Mouse (Mus musculus): ENCODE data around the gene Hira. TPM values are rescaled to one million over a fixed set of nuclear protein-coding genes. Genes with fewer than 3 reads are reported as not detected.
"Not testable (repeated sequence)": the region's sequence is repeated elsewhere in the genome, so short reads cannot be mapped to it uniquely, and the experiment has no call there.

The Hira gene
- polyA plus RNA-seq, 1 experiment from 2014 or later: 8.0 TPM

DNA sequence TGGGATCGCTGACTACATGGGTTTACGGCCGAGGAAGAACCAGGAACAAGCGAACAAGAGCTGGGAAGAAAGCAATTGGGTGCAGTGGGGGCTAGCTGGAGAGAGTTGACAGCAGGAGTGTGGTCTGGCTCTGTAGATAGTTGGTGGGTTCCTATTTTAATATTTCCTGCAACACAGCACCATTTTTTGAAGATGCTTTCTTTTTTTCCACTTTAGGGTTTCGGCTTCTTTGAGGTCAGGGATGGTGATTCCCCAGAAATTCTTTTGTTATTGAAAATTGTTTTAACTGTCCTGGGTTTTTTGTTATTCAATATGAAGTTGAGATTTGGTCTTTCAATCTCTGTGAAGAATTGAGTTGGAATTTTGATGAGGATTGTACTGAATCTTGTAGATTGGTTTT lies 110.0 kb downstream of the Hira start:
- H3K4me2 ChIP-seq (ENCODE audit: low read depth, low read length): no peak overlapping the region

DNA sequence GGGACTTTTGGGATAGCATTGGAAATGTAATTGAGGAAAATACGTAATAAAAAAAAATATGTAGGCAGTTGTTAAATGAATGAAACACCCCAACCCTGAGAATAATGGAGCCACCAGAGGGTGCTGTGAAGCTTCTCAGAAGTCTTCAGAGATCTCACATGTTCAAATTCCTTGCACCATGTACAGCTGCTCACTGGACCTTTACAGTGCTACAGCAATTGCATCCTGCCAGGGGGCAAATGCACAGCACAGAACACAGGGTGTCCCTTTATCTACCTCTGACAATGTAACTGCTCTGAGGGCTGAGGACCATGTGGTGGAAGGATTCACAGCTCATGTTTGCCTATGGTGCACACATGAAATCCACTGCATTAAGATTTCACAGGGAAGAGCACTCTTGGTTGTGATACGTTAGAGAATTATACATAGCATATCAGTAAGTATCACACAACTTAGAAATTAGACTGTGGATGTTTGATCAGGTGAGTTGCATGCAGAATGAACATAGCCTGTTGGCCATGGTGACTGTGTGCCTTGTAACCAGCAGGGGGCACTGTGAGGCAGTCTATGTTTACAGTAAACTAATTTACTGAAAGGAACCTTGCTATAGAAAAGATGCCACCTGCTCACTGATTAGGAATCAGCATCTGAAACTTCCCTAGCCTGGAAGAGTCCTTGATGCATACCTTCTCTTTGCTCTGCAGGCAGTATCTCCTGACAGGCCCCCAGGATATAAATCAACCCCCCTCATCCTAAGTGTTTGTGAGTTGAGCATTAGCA lies 126.0 kb downstream of the Hira start:
- ATAC-seq (replicated peaks; ENCODE audit: extremely low read depth, insufficient read depth, low FRiP score): not testable (repeated sequence)

More for the DNA sequence above, 110.0 kb downstream of the Hira start:
- no peak overlapping the region for H3K9ac ChIP-seq (ENCODE audit: low read length)
- H3K4me3 ChIP-seq (ENCODE audit: low read length): no peak overlapping the region
- H3K36me3 ChIP-seq (ENCODE audit: control insufficient read depth, insufficient read depth): no peaks in the 10 kb centered on the region
- 82% methylated on average over 5 of the region's 5 CpGs for WGBS
- H3K9me3 ChIP-seq (replicated peaks; ENCODE audit: control insufficient read depth, low read length): no peaks in the 10 kb centered on the region
- no peak overlapping the region for H3K27ac ChIP-seq (ENCODE audit: low read length)
- H3K27me3 ChIP-seq (ENCODE audit: control insufficient read depth, insufficient read depth, low read length): no peaks in the 10 kb centered on the region
- no peaks in the 10 kb centered on the region for H3K4me1 ChIP-seq (ENCODE audit: control insufficient read depth, insufficient read depth, low read length)
- no peak for ATAC-seq (replicated peaks; ENCODE audit: extremely low read depth, insufficient read depth, low FRiP score)

DNA sequence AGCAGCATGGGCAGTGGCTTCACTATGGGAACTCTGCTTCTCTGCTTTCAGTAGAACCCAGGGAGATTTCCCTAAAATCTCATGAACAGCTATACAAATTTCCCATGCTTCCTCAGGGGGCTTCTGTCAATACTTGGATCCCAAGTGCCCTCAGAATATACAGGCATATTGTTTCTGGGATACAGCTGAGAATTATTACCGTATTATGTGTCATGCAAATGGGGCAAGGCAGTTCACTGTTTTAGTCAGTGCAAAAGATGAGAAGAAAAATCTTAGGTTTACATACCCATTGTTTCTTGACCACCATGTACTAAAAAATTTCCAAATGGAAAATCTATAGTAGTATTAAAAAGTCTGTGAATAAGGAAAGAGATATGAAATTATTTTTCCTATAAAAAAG lies 126.9 kb downstream of the Hira start:
- Histone ChIP-seq H3K4me1 (ENCODE audit: control insufficient read depth, insufficient read depth, low read length) (no peaks in the 10 kb centered on the region), H3K4me3 (ENCODE audit: low read length) (no peak overlapping the region), H3K36me3 (ENCODE audit: control insufficient read depth, insufficient read depth) (no peaks in the 10 kb centered on the region), H3K9me3 (replicated peaks; ENCODE audit: control insufficient read depth, low read length) (no peaks in the 10 kb centered on the region), H3K27ac (ENCODE audit: low read length) (no peak overlapping the region), H3K9ac (ENCODE audit: low read length) (no peak overlapping the region), H3K4me2 (ENCODE audit: low read depth, low read length) (no peak overlapping the region), H3K27me3 (ENCODE audit: control insufficient read depth, insufficient read depth, low read length) (no peaks in the 10 kb centered on the region)
- 87% methylated on average over 1 of the region's 1 CpGs for WGBS
- no peak for ATAC-seq (replicated peaks; ENCODE audit: extremely low read depth, insufficient read depth, low FRiP score)

More for the DNA sequence above, 126.0 kb downstream of the Hira start:
- H3K4me3 ChIP-seq (ENCODE audit: low read length); H3K36me3 ChIP-seq (ENCODE audit: control insufficient read depth, insufficient read depth); H3K9ac ChIP-seq (ENCODE audit: low read length); H3K4me2 ChIP-seq (ENCODE audit: low read depth, low read length); H3K27me3 ChIP-seq (ENCODE audit: control insufficient read depth, insufficient read depth, low read length); H3K4me1 ChIP-seq (ENCODE audit: control insufficient read depth, insufficient read depth, low read length); H3K9me3 ChIP-seq (replicated peaks; ENCODE audit: control insufficient read depth, low read length); H3K27ac ChIP-seq (ENCODE audit: low read length): not testable (repeated sequence)
- WGBS: 30% methylated on average over 2 of the region's 2 CpGs

DNA sequence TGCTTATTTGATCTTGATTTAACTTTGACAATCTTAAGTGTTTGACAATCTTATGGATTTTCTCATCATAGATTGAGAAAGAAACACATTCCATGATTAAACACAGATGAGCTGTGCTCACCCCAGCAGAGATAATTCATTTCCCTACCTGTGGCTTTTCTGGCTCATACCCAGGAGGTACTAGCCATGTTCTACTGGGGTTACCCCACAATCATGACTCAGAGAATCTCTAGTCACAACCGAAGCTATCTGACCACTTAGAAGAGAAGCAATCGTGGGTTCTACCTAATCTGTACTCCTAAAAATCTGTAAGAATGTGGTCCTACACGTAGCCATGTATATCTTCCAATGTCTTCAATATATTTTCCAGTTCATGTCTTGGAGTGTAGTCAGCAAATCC lies 128.5 kb downstream of the Hira start:
- H3K27me3 ChIP-seq (ENCODE audit: control insufficient read depth, insufficient read depth, low read length): no peaks in the 10 kb centered on the region
- no peak overlapping the region for H3K4me3 ChIP-seq (ENCODE audit: low read length)
- no peak for ATAC-seq (replicated peaks; ENCODE audit: extremely low read depth, insufficient read depth, low FRiP score)
- H3K9ac ChIP-seq (ENCODE audit: low read length): no peak overlapping the region
- WGBS: 63% methylated on average over 3 of the region's 3 CpGs
- H3K36me3 ChIP-seq (ENCODE audit: control insufficient read depth, insufficient read depth): no peaks in the 10 kb centered on the region
- H3K27ac ChIP-seq (ENCODE audit: low read length): no peak overlapping the region
- no peaks in the 10 kb centered on the region for H3K4me1 ChIP-seq (ENCODE audit: control insufficient read depth, insufficient read depth, low read length)
- H3K9me3 ChIP-seq (replicated peaks; ENCODE audit: control insufficient read depth, low read length): no peaks in the 10 kb centered on the region
- H3K4me2 ChIP-seq (ENCODE audit: low read depth, low read length): no peak overlapping the region

DNA sequence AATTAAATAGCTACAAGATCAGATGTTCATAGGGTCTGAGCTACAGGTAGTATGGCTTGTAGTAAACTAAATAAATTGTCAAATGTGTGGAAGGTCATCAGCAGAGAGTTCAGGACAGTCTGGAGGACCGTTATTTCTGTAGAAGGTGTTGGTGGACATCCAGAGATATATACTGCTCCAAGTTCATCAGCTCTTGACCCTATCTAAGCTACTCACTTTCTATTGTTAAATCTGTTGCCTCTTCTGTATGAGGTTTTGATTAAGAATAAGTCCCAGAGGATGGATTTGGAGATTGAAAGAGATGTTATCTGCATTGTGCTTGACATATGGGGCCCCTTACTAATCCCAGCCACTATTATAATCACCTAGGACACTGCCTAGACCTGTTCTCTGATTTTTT lies 129.9 kb downstream of the Hira start:
- H3K4me1 ChIP-seq (ENCODE audit: control insufficient read depth, insufficient read depth, low read length): no peaks in the 10 kb centered on the region
- H3K4me2 ChIP-seq (ENCODE audit: low read depth, low read length): no peak overlapping the region
- no peak overlapping the region for H3K27ac ChIP-seq (ENCODE audit: low read length)
- no peaks in the 10 kb centered on the region for H3K9me3 ChIP-seq (replicated peaks; ENCODE audit: control insufficient read depth, low read length)
- no peak for ATAC-seq (replicated peaks; ENCODE audit: extremely low read depth, insufficient read depth, low FRiP score)
- 83% methylated on average over 1 of the region's 1 CpGs for WGBS
- no peaks in the 10 kb centered on the region for H3K36me3 ChIP-seq (ENCODE audit: control insufficient read depth, insufficient read depth)
- no peak overlapping the region for H3K4me3 ChIP-seq (ENCODE audit: low read length)
- no peak overlapping the region for H3K9ac ChIP-seq (ENCODE audit: low read length)
- no peaks in the 10 kb centered on the region for H3K27me3 ChIP-seq (ENCODE audit: control insufficient read depth, insufficient read depth, low read length)

DNA sequence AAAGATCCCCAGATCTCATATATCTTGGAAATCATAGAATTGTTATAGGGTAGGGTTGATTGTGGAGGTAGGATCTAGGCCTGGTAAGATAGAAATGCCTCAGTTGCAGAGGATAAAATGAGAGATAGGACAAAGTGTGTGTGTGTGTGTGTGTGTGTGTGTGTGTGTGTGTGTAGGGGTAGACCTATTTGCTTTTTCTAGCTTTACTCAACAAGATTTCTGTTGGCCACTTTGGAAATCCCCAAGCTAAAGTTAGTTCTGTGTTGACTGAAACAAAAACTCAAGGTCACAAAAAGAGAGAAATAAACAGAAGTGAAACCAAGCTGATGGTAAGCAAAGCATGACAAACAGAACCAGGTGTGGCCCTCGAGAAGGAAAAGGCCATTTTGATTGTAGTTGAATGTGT lies 130.4 kb downstream of the Hira start:
- H3K4me3 ChIP-seq (ENCODE audit: low read length); H3K27me3 ChIP-seq (ENCODE audit: control insufficient read depth, insufficient read depth, low read length); H3K27ac ChIP-seq (ENCODE audit: low read length); H3K4me2 ChIP-seq (ENCODE audit: low read depth, low read length); H3K4me1 ChIP-seq (ENCODE audit: control insufficient read depth, insufficient read depth, low read length); ATAC-seq (replicated peaks; ENCODE audit: extremely low read depth, insufficient read depth, low FRiP score); H3K9ac ChIP-seq (ENCODE audit: low read length); H3K9me3 ChIP-seq (replicated peaks; ENCODE audit: control insufficient read depth, low read length); H3K36me3 ChIP-seq (ENCODE audit: control insufficient read depth, insufficient read depth): not testable (repeated sequence)
- WGBS: 28% methylated on average over 1 of the region's 1 CpGs

DNA sequence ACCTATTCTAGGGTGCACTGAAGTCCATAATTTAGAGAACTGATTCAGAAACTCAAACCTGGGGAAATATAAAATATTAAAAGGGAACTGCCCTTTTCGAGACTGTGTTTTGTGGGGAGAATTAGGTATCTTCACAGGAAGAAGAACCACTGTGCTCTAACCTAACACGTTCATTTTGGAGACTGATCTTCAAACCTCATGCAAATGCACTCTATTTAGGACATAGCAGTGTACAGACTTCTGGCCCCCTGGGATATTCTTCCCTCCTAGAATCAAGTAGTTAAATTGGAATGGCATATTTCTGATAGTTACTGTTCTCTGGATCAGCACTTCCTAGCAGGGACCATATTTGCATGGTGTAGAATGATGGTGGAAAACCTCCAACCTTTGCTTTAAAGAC lies 133.9 kb downstream of the Hira start:
- Histone ChIP-seq H3K36me3 (ENCODE audit: control insufficient read depth, insufficient read depth) (no peaks in the 10 kb centered on the region), H3K27ac (ENCODE audit: low read length) (no peak overlapping the region), H3K9me3 (replicated peaks; ENCODE audit: control insufficient read depth, low read length) (no peaks in the 10 kb centered on the region), H3K9ac (ENCODE audit: low read length) (no peak overlapping the region), H3K4me2 (ENCODE audit: low read depth, low read length) (no peak overlapping the region), H3K27me3 (ENCODE audit: control insufficient read depth, insufficient read depth, low read length) (no peaks in the 10 kb centered on the region), H3K4me3 (ENCODE audit: low read length) (no peak overlapping the region), H3K4me1 (ENCODE audit: control insufficient read depth, insufficient read depth, low read length) (no peaks in the 10 kb centered on the region)
- 61% methylated on average over 2 of the region's 2 CpGs for WGBS
- ATAC-seq (replicated peaks; ENCODE audit: extremely low read depth, insufficient read depth, low FRiP score): no peak

DNA sequence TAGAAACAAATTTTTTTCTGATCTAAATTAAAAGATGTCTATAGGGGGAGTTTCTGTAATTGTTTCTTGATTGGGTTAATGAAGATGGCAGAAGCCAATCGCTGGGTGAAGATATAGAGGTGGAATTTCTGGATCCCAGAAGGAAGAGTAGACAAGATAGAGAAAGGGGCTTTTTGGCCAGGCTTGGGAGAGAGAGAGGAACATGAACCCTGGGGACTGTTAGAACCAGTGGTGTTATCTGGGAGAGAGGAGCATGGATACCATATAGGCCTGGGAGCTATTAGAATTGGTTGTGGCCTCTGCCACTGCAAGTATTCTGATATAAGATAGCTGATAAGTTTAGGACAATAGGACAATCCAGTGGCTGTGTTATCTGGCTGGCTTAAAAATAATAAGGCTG lies 136.7 kb downstream of the Hira start:
- H3K9me3 ChIP-seq (replicated peaks; ENCODE audit: control insufficient read depth, low read length): no peaks in the 10 kb centered on the region

DNA sequence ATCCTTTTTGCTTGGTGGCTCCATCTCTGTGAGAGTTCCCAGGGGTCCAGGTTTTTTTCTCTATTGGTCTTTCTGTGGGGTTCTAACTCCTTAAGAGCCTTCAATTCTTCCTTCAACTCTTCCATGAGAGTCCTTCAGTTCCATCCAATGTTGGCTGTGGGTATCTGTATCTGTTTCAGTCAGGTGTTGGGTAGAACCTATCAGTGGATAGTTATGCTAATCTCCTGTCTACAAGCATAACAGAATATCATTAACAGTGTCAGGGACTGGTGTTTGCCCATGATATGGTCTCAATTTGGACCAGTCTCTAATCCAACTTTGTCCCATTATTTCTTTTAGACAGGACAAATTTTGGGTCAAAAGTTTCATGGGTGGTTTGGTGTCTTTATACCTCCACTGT lies 137.8 kb downstream of the Hira start:
- no peaks in the 10 kb centered on the region for H3K9me3 ChIP-seq (replicated peaks; ENCODE audit: control insufficient read depth, low read length)
- no peak overlapping the region for H3K4me3 ChIP-seq (ENCODE audit: low read length)
- H3K27me3 ChIP-seq (ENCODE audit: control insufficient read depth, insufficient read depth, low read length): no peaks in the 10 kb centered on the region
- H3K36me3 ChIP-seq (ENCODE audit: control insufficient read depth, insufficient read depth): no peaks in the 10 kb centered on the region
- no peak overlapping the region for H3K9ac ChIP-seq (ENCODE audit: low read length)
- no peak overlapping the region for H3K4me2 ChIP-seq (ENCODE audit: low read depth, low read length)
- no peak overlapping the region for H3K27ac ChIP-seq (ENCODE audit: low read length)
- ATAC-seq (replicated peaks; ENCODE audit: extremely low read depth, insufficient read depth, low FRiP score): no peak
- H3K4me1 ChIP-seq (ENCODE audit: control insufficient read depth, insufficient read depth, low read length): no peaks in the 10 kb centered on the region

More for the DNA sequence above, 136.7 kb downstream of the Hira start:
- Histone ChIP-seq H3K36me3 (ENCODE audit: control insufficient read depth, insufficient read depth) (no peaks in the 10 kb centered on the region), H3K9ac (ENCODE audit: low read length) (no peak overlapping the region), H3K27me3 (ENCODE audit: control insufficient read depth, insufficient read depth, low read length) (no peaks in the 10 kb centered on the region), H3K4me2 (ENCODE audit: low read depth, low read length) (no peak overlapping the region), H3K27ac (ENCODE audit: low read length) (no peak overlapping the region), H3K4me1 (ENCODE audit: control insufficient read depth, insufficient read depth, low read length) (no peaks in the 10 kb centered on the region), H3K4me3 (ENCODE audit: low read length) (no peak overlapping the region)
- ATAC-seq (replicated peaks; ENCODE audit: extremely low read depth, insufficient read depth, low FRiP score): no peak
- whole genome bisulfite sequencing: 74% methylated on average over 1 of the region's 1 CpGs

All from heart, embryonic 16.5 days (tissue).